Mouse (Mus musculus) embryonic fibroblast, embryonic 13.5 days (primary cell): ENCODE data around the gene Smpd1.

Experiments
- CTCF ChIP-seq: IDR thresholded peaks from 2 replicates; pipeline ENCODE4 v1.5.1; 2011; ENCODE audit warnings: mild to moderate bottlenecking, control low read depth, low read length, moderate library complexity, borderline replicate concordance; ENCODE audit not compliant: insufficient read depth
- POLR2A ChIP-seq: IDR thresholded peaks from 2 replicates; pipeline ENCODE4 v1.6.1; 2011; ENCODE audit warnings: low read depth, mild to moderate bottlenecking, control low read depth, low read length, moderate library complexity

- TF ChIP-seq CTCF (no peak), POLR2A (no peak)
Observed at GRCm38 (mm10) chr7:105547970-105548369, 6.2 kb upstream of the Smpd1 start.
